Mouse (Mus musculus): ENCODE data around the gene Tmem200a.

The Tmem200a gene

DNA sequence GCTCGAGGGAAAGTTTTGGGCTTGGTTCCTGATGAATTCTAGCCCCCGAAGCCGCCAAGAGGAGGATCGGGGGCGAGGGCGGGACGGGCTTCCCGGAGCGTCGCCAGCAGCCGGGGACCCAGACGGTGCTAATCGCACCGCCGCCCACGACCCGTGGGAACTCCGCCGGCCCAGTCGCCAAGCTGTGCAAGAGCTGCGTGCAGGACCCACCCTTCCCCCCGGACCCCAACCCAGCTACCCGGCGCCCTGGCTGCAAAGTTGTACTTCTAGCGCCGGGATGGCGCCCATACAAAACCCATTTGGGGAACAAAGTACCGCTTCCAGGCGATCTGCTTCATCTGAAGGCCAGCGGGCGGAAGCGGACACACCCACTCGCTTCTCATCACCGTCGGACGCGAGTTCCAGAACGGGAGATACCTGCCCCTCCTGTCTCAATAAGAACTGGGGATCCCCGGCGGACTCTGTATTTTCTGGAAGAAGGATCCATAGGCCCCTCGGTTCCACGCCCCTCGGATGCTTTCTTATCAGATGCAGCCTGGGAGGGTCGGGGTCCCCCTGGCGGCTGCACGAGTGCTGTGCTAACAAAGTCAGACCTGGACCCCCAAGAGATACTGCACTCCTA lies at the start of gene Tmem200a:
Tmem200a (minus strand) TSS at position 532 of the 622 bp plus-strand sequence.
- DNase-seq = peak; percentile 16 to 30

DNA sequence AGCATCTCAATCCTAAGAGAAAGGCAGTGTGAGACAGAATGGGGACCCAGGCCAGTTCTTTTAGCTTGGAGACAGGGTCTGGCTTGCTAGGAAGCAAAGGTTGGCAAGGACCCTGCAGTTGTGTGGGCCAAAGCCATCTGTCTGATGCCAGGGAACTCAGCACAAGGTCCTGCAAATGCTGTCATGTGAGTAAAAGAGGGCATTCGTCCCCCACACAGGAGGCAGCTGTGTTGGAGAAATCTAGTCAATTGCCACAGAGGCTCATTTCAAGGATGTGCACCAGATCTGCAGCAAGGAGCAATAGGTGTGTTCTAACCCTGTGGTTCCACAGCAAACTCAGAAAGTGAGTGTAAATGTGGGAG lies 41.0 kb upstream of the Tmem200a start:
- DNase-seq = no peak

DNA sequence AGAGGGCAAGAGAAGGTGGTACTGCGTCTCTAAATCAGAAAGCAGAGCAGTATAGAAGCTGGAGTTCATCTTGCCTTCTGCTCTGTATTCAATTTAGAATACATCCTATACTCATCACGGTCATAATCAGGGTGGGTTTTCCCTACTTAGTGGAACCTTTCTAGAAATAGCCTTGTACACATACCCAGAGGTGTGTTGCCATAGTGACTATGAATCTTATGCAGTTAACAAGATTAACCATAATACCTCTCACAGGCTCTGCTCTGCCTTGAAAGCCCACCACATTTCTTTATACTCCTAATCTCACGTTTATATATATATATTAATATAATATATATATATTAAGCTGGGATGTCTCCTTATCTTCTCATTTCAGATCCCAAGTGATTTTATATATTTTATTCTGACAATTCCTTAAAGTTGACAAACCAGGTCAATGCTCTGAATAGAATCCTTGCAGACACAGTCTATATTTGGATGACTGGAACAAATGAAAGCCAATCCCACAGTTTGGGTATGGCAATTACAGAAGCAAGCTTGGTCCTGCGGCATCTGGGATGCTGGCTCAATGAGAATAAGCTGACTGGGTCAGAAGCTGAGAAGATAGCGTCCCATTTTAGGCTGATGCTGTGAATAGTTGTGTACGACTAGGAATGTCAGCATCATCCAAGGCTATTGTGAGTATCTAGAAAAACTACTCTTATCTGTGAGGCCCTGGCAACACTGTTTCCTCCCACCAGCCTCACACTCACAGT lies 40.4 kb upstream of the Tmem200a start:
- DNase-seq = no peak

DNA sequence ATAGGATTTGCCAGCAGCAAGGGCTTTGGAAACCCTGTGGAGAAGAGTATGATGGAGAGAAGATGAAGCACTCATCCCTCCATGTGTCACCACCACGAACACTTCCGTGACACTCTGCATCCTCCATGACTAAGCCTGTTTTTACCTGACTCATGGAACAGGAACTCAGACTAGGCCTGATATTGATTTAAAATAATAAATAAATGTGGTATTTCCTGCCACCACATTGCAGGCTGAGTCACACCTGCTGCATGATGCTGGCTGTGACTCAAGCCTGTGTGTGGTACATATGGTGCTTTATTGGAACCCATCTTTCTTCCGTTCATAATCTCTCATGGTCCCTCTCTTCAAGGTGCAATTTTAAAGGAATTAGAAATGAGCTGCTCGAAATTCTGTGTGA lies 35.6 kb upstream of the Tmem200a start:
- no peak for DNase-seq

DNA sequence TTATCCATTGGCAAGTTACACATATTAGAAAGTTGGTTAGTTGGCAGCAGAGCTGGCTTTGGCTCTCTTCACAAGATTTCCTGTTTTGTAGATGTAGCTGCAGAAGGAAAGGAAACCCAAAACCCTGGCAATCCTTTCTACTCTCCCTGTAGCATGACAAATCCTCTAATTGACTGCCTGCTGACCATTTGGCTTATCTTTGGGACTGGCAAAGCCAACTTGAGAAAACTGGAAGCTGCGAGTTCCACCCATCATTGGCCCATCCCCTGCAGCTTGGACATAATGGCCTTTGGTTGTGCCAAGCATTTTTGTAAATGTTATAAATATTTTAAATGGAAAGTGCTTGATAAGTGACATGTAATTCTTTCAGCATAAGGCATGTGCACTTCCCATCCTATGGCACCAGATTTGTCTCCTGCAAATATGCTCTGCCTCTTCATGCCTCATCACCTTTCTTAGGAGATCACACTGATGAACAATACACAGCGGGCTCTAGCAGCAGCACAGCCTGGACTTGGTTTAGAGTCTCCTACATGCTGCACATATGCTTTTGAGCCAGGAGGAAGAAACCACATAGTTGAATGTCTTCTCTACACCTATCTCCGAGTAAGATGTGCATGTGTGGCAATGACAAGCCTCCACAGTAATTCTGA lies 24.6 kb upstream of the Tmem200a start:
- no peak for DNase-seq

DNA sequence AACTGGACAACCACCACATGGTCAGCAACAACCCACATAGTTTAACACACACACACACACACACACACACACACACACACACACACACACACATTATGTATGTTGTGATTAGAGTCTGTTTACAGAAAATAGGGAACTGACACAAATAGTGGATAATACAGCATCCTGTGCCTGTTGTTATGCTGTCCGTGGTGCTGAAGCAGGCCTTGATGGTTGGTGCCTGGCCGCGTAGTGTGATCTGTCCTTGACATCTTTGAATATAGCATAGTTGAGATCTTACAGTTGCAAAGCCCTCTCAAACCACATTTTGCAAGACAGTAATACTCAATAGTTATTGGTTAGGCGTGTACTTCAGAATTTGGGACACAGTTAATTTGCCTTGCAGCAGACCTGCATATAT lies 3.2 kb upstream of the Tmem200a start:
- no peak for DNase-seq

DNA sequence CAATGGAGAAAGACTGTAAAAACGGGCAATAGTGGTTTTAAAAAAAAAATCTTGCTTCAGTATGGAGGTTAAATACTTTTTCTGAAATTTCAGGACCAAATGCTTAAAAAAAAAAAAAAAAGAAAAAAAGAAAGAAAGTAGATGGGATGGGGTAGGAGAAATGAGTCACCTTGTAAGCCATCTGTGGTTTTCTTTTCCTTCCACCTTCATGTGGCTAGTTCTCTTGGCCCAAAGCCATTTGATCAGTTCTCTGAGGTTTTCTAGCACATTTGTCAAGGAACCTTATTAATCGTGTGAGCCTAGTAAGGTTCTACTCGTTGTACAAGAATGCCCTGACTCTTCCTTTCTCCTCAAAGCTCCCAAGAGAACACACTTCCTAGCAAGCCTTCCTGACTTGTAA lies 826 bp upstream of the Tmem200a start:
- no peak for DNase-seq

DNA sequence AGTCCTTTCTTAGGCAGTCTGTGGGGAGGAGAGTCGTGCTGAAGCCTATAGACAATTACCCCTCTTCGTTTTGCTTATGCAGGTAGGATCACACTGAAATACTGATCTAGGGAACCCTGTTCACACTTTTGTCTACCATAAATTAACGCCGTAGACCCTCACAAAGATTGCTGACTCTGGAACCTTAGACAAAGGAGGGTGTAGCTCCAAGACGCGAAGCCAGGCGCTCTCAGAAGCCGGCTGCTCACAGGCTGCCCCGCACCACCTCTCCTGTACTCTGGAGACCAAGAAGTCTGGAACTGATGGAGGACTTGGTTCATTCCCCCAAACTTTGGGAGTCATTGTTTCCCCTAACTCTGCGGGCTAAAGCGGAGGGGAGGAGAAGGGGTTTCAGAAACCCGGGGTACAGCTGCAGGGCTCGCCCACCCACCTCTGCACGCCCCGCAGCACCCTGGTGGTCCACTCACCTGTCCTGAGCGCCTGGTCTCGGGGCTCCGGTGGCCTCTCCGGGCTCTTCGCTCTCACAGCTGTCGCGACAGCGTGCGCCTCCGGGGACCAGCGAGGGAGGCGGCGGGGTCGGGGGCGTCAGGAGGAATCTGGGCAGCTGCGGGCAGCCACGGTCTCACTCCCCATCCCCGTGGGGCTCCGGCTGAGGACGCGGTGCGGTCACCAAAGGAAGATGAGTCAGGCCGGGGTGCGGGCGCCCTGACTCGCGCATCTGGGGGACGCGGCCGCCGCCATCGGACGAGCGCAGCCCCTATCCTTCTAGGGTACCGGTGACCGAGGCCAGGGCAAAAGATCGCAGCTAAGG lies 976 bp downstream of the Tmem200a start, which contains the start of gene Gm9767:
Gm9767 (plus strand) TSS at position 585 of the 811 bp plus-strand sequence.
- DNase-seq = no peak

DNA sequence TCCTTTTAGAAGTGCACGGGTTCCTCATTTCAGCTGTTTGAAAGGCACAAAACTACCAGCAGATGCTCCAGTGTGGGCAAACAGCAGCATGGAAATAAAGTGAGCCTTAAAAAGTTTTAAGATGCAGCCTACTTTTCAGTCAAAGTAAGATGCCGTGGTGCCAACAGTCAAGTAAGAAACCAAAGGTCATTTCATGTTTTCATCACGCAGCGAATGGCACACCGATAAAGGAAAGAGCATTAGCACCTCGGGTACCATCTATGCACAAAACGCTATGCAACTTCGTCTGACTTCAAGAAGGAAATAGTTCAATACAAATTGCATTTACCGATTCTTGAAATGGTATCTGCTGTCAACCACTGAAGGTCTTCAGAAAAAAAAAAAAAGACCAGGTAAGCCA lies 1.9 kb downstream of the Tmem200a start:
- no peak for DNase-seq

DNA sequence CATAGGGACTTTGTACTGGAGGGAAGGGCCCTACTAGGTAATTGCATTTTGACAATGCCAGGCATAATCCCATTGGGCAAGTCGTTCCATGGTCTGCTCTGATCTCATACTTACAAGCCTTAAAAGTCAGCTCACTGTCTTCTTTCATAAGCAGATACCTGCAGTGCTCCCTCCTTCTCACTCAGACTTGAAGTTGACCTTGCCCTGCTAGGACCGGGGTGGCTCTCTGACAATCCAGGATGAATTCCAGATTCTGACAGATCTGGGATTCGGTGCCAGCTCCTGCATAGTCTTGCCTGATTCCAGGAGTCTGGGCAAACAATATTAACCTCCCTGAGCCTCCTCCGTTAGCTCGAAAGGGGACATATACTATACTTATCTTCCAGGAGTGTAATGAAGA lies 6.9 kb downstream of the Tmem200a start:
- no peak for DNase-seq

DNA sequence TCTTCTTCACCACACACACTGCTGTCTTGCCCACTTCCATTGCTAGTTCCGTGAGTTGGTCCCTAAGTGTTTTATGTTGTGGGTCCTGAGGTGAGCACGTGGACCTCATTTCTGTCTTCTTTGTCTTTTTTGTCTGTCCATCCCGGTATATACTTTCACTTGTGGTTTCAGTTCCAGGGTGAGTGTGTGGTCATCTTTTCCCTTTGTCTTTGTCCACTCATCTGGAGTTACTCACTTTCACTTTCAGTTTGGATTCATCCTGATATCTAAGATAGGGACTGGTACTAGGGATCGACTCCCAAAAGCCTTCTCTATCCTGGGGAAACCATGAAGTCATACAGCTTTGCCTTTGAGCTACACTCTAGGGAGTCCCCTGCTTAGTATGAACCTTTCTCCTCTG lies 15.8 kb downstream of the Tmem200a start:
- DNase-seq = no peak

DNA sequence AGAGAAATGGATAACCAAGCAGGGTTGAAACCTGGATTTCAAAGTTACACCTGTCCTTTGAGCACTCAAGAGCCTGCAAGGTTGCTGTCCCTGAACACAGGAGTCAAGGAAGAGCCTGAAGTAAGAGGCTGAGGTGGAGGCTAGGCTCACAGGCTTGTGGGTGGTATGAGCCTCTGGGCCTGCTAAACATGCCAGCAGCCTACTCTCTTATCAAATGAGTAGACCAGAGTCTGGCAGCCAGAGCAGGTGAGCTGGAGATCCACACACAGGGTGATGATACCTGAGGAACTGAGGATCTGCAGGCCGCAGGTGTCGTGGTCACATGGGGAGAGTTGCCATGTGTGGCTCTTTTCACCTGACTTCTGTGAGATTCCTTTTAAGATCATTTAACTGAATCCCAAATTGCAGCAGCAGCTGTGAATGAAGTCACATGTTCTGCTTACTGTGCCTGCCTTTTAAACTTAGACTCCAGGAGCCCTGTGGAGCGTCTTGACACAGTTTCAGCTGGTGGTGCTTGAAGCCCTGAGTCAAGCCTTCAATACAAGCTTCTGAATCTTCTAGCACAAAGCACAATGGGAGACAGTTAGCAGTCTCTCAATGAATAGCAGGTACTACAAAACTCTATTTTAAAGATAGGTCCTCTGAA lies 19.1 kb downstream of the Tmem200a start:
- no peak for DNase-seq

DNA sequence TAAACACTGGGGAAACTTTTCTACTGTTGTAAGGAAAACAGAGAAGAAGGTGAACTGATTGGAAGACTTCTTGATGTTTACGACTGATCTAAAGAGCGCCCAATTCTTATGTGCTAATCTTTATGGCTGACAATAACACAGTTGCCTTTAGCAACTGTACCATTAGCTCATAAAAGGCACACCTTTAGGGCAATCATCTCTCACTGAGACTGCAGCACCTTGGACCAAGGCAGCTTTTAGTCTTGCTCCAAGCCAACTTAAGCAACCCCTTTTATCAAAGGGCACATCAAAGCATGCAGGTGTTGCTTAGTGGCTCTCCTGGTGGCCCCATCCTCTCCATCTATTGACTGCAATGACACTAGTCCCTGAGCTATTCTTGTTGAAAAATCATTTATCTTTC lies 27.7 kb downstream of the Tmem200a start:
- no peak for DNase-seq

DNA sequence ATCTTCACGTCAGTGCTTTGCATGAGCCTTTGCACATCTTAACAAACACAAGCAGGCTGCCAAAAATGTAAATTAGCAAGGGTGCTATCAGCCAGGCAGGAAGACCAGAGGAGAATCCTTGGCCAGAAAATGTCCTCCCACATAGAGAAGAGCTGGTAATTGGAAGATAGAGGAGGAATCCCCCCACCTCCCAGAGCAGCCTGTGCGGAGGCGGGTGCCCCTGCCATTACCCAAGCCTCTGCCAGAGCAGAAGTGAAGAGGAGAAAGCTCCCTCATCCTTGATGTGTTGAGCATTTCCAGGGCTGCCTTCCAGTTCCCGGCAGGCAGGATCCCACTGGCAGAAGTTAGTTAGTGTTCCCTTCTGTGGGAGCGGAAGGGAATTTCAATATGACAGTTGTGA lies 43.9 kb downstream of the Tmem200a start:
- no peak for DNase-seq

DNA sequence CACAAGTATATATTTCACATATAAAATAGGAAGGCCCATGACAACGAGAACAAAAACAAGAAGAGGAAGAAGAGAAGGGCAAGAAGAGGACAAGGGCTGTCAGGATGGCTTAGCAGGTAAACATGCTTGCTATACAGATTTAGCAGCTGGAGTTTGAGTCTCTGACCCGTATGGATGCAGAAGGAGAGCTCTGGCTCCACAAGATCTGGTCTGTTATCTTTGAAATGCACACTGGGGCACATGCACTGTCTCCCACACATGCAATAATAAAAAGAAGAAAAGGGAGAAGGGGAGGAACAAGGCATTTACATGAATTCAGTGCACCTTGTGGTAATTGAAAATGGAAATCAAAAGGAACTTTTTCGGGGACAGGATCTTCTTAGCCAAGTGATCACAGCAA lies 60.1 kb downstream of the Tmem200a start:
- no peak for DNase-seq

DNA sequence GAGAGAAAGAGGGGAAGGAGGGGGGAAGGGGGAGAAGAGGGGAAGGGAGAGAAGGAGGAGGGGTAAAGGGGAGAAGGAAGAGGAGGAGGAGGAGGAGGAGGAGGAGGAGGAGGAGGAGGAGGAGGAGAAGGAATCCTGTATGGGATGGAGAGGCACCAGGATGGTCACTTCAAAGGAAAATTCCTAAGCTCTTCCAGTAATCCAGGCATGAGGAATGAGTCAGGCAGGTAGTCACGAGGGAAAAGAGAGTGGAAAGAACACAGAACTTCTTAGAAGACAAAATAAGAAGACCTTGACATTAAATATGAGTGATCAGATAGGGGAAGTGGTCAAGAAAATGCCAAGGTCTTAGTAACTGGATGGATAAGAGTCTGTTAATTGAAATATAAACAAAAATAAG lies 64.6 kb downstream of the Tmem200a start:
- no peak for DNase-seq

DNA sequence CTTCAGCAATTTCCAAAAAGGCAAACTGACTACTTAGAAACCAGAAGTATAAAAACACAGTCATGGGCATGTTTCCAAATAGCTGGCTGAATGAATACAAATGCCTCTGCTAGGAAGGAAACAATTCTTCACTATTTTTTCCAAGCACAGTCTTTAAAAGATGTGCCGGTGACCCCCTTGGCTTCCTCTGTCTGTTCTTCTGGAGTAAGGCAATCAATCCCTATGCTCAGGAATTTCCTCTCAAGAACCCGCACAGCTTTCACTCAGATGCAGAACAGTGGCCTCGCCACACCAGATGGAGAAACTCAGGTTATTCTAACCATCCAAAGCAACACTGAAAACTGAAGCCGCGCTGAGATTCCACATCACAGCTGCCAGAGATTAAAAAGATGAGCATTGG lies 69.9 kb downstream of the Tmem200a start:
- DNase-seq = no peak

DNA sequence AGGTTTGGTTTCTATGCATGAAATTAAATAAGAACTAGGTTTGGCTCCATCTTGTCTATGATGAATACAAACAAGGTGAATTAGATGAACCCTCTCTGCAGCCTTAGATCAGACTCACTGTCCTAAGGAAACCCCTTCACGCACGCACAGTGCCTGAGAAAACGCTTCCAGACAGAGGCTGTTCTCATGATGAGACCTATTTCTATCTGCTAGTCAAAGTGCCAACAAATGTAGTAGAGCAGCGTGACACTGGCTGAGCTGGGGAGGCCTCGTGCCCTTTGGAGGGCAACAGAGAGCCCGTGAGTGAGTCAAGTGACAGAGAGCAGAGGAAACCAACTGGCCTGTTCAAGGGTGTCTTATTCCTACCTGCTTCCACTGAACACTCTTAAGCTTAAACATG lies 73.4 kb downstream of the Tmem200a start:
- DNase-seq = no peak

DNA sequence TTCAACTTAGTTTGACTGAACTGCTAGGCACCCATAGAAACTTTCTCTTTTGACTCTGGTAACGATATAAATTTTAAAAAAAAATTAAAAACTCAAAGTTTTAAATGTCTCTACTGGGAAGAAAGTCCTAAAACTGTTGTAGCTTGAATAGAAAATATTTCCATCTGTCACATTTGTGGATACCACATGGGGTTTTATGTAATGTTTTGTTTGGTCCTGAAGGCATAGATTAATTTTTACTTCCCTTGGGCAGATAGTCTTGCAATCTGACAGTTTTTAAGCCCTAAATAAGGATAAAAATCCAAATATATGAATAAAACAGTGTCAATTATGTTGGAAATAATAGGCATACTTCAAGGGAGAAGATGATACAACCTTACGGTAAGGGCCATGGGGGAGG lies 78.0 kb downstream of the Tmem200a start:
- no peak for DNase-seq

DNA sequence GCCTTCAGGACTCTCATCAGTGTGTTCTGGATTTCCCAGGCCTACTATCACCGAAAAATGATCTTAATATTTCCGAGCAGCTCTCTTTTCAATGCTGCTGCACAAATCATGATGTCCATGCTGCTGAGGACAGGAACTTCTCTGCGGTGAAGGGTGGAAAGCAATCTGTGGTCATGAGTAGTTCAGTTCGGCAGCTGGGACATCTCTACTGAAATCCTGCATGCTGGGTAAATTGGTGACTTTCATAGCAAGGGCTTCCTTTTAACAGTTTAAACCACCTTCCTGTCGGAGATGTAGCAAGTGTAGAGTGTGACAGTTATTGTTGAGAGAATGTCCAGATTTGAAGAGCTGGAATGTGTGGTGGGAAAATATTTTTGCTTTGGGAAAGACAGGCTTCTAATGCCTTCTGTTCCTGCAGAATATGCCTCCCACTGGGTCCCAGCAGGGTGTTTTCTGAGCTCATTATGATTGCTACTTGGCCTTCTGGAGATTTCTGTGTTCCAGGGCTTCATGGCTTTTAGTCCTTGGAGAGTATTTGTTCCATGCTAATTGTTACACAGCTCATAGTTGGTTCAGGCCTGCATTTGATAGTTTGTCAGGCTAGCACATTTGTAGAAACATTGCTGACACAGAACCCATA lies 79.4 kb downstream of the Tmem200a start:
- peak; percentile 29 to 41 for DNase-seq

DNA sequence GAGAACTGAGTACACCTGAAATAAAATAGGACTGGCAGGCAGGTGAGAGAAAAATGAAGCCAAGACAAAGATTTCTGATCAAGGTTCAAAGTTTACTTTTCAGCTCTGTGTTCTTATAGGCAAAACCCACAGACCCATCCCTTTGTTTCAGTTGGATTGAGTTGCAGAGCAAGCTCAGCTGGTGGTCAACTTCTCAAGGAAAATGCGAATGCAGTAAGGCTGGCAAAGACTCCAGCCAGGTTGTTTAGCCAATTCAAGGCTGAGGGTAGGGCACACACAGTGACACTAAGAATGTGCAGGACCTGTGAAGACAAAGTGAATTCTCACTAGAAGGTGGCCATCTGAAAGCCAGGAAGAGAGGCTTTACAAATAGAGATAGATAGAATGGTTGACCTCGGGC lies 94.8 kb downstream of the Tmem200a start:
- no peak for DNase-seq

DNA sequence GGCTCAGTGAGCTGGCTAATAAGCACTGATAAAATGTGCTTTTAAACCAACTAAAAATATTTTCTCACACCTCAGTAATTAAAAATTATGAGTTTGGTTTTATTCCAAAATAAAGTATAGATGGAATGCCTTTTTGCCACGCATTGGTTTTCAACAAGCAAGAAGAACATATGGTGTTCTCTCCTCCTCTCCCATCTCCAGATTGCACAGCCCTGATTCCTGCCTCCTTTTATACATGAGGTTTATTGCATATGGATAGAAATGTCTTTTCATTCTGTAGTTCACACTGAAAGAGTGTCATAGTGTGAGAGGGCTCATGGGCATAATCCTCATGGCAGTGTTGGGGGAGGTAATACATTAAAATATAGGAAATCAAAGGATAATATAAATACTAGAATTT lies 96.2 kb downstream of the Tmem200a start:
- no peak for DNase-seq
